Mouse (Mus musculus) left cerebral cortex, postnatal 25 days (tissue): ENCODE results near the gene AC129217.1. TPM values are rescaled to one million over a fixed set of nuclear protein-coding genes. Genes with fewer than 3 reads are reported as not detected.
"Not testable (repeated sequence)": the region's sequence is repeated elsewhere in the genome, so short reads cannot be mapped to it uniquely, and the experiment has no call there.

Source experiments
- DNase-seq, 2 experiments: peaks; one replicate each; pipeline ENCODE4 v3.0.0; 2022; ENCODE audit warnings: low spot score in 2 of 2, mixed read lengths in 1 of 2
- intact Hi-C: fragments of 180-260 bp; cut with DNase I; formaldehyde crosslinking; loops from one replicate; pipeline ENCODE4 v1.15.1; 2025
- total RNA-seq, 2 experiments: library from RNA; stranded (reverse); gene quantifications; 2 replicates each; pipeline ENCODE4 v1.2.3; 2021

Gene AC129217.1
- total RNA-seq, 2 experiments from 2014 or later: not detected

DNA sequence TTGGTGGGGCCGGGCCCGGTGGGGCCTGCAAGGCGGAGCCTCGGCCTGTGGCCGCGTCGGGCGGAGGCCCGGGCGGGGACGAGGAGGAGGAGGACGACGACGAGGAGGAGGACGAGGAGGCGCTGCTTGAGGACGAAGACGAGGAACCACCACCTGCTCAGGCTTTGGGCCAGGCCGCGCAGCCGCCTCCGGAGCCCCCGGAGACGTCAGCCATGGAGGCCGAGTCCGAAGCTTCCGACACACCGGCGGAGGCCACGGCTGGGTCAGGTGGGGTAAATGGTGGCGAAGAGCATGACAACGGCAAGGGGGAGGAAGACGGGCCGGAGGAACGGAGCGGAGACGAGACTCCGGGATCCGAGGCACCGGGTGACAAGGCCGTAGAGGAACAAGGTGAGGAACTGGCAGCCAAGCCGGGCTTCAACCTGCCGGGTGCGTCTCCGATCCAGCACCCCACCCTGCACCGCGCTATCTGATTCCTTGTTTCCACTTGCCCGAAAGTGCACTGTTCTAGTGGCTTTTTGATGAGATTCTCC, 9.1 kb upstream of the AC129217.1 start:
- intact Hi-C loops: loop anchor here (5.0 kb wide), 1 partner anchor 78 kb away; the partner anchor contains the start of genes 1700092M07Rik and Stx5a
- DNase-seq: peak in 1 of 2 experiments; percentile 37

DNA sequence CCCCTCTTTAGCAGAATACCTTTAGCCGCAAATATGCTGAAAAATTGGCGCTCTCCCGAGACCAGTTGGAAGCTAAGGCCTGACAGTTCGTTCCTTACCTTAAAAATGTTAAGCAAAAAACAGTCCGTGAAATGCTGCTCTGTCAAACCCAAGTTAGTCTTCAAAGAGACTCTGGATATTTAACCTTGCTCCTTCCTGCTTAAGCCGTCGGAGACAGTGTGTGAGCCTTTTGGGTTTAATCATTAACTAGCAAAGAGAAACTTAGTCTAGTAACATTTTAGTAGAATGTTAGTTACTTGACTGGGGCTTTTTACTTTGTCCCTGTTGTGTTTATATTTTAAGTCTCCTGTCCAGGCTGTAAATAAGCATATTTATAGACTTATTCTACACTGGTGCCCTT, 8.4 kb upstream of the AC129217.1 start:
- intact Hi-C loops: loop anchor here (5.0 kb wide), 1 partner anchor 79 kb away; the partner anchor contains the start of genes 1700092M07Rik and Stx5a
- no peak for DNase-seq

DNA sequence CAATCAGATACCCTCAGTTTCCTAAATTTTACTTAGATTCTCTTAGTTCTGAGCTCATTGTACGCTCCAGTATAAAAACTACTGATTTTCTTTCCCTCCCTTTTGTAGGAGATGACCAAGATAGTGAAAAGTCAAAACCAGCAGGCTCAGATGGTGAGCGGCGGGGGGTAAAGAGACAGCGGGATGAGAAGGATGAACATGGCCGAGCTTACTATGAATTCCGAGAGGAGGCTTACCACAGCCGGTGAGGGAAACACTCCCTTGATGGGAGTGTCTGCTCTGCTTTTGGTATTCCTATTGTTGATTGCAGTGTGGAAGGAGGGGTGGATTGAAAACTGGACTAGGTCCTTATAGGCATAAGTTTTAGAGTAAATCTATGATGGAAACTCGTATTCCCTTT, 6.9 kb upstream of the AC129217.1 start:
- DNase-seq: no peak
- intact Hi-C loops: loop anchor here (5.0 kb wide), 1 partner anchor 80 kb away; the partner anchor contains the start of genes 1700092M07Rik and Stx5a

DNA sequence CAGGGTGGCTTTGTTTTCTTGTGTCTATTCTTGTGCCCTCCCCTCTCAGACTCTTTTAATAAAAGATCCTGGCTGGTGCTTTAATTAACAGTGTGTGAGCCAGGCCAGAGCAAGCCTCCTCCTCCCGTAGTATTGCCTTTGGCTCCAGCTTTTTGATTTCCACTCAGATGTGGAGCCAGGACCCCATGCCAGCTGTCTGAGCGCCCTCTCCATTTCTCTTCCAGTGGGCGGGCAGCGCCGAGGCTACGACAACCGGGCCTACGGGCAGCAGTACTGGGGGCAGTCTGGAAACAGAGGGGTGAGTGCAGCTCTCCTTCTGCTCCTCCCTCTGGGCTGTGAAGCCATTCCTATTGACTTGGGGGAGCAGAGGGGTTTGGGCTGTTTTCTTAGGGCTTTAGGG, 1.1 kb downstream of the AC129217.1 start:
- intact Hi-C loops: no loop called here

DNA sequence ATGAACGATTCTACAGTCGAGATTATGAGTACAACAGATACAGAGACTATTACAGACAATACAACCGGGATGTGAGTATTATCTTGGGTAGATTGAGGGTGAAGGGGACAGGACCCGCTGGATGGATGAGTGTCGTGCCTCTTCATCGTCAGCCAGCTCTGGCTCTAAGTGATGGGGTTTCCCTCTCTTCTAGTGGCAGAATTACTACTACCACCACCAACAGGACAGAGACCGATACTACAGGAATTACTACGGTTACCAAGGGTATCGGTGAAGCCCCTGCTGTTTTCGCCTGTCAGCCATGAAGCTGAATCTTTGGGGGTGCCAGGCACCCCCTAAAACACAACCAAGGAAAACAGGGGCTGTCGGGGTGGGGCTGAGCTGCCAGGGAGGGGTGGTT, 1.7 kb downstream of the AC129217.1 start:
- no peak for DNase-seq
- intact Hi-C loops: no loop called here

More for the DNA sequence above, 1.1 kb downstream of the AC129217.1 start:
- DNase-seq: no peak

DNA sequence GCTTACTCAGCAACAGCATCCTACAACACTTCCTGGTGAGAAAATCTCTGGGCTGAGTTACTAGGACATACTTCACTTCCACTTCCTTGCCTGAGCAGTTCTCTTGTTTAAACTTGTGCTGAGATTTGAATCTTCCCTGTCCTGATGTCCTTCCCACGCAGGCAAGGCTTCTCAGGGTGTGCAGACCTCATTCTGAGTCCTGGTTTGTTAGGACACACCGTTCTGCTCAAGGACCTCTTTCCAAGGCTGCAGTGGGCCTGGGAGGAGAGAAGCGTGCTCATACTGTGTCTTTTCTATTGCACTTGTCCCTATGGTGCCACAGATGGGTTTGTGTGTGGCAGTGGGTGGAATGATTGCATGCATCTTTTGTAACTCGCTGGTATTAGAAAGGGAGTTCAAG, 3.4 kb downstream of the AC129217.1 start:
- no peak for DNase-seq
- intact Hi-C loops: no loop called here

DNA sequence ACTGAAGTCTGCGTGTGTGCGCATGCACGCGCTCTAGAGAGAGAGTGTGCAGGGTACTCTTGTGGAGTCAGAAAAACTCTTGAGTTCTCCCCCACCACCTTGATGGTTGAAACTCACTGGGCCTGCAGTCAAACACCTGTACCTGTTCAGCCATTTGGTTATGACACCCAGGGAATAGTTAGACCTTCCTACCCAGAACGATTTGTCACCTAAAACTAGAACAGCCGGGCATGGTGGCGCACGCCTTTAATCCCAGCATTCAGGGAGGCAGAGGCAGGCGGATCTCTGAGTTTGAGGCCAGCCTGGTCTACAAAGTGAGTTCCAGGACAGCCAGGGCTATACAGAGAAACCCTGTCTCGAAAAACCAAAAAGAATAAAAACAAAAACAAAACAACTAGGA, 6.8 kb downstream of the AC129217.1 start:
- DNase-seq: not testable (repeated sequence)
- intact Hi-C loops: loop anchor here (5.0 kb wide), 2 partner anchors 79 to 131 kb away; partner anchors contain the start of genes Eef1g and Nxf1

DNA sequence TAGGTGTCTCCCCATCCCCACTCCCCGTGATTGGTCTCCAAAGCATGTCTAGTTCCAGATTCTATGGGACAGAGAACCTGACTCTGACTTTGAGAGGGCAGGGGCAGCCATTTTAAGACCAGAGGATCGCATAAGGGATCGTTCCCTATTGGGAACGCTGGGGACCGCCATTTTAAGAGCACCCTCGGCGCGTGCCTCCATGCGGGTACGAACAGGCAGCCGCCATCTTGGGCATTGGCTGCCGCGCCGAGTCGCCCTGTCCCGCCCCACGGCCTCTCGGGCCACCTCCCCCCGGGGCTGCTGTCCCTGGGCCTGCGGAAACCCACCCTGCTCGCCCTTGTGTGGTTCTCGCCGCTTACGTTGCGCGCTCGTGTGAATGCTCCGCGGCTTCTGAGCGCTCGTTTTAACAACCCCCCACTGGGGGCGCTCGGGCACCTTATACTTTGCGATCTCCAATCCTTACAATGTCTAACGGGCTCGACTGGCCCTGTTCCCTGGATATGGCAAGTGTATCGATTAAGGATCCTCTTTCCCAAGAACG, 7.7 kb downstream of the AC129217.1 start, which contains the start of gene Bscl2:
TSS of gene Bscl2 (plus strand) at position 217 of the 541 bp plus-strand sequence.
- peak; percentile 89 to 92 for DNase-seq

DNA sequence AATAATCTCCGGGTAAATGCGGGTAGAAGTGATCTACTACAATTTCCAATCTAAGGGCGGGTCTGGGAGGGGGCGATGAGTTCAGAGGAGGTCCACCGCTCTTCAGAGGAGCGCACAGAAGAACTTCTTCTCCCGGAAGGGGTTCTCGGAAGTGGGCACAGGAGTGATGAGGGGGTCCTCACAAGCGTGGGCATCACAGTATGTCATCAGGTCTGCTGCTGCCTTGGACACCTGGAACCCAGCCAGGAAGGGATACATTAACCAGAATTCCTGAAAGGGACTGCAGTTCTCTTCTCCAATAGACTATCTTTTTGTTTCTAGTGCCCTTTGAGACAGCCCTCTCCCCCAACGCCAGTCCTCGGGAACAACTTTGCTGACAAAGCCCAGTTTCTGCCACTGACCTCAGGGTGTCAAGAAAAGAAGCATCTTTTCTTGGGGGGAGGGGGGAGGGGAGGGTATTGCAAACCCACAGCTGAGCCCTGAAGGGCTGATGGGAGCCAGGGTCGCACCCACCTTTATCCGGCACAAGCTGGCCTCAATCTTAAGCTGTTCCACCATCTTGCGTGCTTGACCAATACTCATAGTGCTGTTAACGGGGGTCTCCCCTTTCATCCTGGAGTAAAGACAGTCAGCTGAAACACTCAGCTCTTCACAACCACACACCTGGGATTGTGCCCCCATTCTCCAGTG, 8.6 kb downstream of the AC129217.1 start:
- intact Hi-C loops: loop anchor here (5.0 kb wide), 2 partner anchors 81 to 129 kb away; partner anchors contain the start of genes Eef1g and Nxf1
- DNase-seq: peak in 1 of 2 experiments; percentile 45

More for the DNA sequence above, 7.7 kb downstream of the AC129217.1 start, which contains the start of gene Bscl2:
- intact Hi-C loops: loop anchor here (5.0 kb wide), 2 partner anchors 80 to 130 kb away; partner anchors contain the start of genes Eef1g and Nxf1

DNA sequence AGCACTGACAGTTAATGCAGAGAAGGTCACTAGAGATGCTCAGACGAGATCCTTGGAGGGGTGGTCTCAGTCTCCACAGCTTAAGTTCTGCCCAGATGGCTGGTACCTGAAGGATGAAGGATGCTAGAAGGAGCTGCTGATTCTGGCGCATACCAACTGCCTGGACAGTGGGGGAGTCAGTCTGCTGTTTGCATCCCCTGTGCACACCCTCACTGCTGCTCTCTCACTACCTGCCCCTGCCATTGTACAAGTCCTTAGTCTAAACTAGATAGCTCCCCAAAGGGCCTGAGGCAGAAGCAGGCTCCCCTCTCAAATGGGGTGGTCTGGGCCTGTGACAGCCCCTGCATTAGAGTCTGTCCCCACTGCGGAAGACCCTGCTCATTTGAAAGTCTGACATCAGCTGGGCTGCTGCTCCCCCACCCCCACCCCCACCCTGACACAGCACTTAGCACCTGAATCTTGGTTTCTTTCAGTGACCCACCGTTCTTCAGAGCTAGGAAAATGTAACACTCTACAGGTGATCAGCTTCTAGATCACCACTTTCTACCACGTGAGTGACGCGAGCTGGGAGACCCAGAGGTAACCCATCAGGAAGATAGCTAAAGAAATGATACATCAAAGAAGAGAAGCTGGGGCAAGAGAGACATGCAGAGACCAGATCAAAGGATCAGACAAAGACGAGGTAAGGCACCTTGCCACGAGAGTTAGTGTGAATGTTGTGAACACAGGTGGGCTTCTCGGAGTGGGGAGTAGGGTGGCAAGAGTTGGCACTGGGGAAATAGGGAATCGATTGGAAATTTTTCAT, 9.7 kb downstream of the AC129217.1 start, which contains the start of gene Gng3:
TSS of gene Gng3 (minus strand) at position 92 of the 805 bp plus-strand sequence.
- peak; percentile 85 to 95 for DNase-seq
- intact Hi-C loops: loop anchor here (5.0 kb wide), 2 partner anchors 82 to 128 kb away; partner anchors contain the start of genes Eef1g and Nxf1

DNA sequence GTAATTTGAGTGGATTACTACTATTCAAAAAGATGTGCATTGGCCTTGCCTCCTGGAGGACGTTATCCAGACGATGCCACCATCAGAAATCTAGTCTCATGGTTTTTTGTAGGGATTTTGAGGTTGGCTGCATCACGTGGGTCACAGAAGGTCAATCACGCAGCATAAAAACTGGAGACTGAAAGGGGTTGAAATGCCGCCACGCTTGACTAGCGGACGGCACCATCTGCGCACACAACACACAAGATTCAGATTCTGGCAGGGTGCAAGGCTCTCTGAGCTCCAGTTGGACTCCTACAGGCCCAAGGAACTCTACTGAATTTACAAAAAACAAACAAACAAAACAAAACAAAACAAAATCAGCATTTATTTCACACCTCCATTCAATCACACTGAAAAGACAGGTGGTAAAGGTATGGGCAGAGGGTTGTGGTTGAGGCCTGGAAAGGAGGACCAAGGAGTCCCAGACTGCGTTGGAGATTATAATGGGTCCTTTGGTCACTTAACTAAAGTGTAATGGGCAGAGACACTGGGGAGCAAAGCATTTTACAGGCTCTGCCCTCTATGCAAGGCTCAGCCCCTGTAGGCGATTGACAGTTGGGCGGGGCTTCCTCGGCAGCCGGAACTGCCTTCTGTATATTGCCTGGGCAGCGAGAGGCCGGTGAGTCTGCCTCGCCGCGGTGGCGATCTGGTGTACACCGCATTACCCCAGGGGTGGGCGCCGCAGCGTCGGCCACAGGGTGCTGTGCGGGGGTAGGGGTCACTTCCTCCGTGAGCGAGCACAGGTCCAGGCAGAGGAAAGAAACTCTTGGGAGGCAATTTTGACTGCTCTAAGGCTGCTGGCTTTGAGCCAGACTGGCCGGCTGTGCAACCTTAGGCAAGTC, 10.6 kb downstream of the AC129217.1 start:
- peak; percentile 81 to 85 for DNase-seq
- intact Hi-C loops: loop anchor here (5.0 kb wide), 4 partner anchors 47 to 272 kb away; partner anchors contain the start of genes 1810009A15Rik, Eef1g, Gm49416 and Nxf1

DNA sequence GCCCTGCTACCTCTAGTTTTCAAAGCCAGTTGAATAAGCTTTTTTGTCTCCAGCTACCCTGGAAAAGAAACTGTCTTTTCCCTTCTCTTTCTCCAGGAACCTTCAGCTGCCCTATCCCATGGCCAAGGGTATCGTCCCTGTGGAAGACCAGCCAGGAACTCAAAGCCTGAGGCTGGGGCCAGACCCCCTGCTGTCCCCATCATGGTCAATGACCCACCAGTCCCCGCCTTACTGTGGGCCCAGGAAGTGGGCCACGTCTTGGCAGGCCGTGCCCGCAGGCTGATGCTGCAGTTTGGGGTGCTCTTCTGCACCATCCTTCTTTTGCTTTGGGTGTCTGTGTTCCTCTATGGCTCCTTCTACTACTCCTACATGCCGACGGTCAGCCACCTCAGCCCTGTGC, 11.4 kb downstream of the AC129217.1 start:
- intact Hi-C loops: loop anchor here (5.0 kb wide), 2 partner anchors 46 to 271 kb away; partner anchors contain the start of genes 1810009A15Rik and Gm49416
- no peak for DNase-seq

DNA sequence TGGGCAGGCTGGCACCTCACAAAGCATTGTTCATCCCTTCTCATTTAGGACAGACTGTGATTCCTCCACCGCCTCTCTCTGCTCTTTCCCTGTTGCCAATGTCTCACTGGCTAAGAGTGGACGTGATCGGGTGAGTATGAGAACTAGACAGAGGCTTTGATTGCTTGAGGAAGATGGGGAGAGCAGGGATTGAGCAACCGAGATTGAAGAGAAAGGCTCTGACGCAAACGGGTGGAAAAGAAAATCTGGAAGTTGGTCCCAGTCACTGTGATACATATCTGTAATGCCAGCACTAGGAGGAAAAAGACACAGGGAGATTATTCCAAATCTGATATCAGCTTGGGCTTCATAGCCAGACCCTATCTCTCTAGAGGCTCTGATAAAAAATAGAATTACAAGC, 13.4 kb downstream of the AC129217.1 start:
- DNase-seq: no peak
- intact Hi-C loops: loop anchor here (5.0 kb wide), 2 partner anchors 44 to 269 kb away; partner anchors contain the start of genes 1810009A15Rik and Gm49416

DNA sequence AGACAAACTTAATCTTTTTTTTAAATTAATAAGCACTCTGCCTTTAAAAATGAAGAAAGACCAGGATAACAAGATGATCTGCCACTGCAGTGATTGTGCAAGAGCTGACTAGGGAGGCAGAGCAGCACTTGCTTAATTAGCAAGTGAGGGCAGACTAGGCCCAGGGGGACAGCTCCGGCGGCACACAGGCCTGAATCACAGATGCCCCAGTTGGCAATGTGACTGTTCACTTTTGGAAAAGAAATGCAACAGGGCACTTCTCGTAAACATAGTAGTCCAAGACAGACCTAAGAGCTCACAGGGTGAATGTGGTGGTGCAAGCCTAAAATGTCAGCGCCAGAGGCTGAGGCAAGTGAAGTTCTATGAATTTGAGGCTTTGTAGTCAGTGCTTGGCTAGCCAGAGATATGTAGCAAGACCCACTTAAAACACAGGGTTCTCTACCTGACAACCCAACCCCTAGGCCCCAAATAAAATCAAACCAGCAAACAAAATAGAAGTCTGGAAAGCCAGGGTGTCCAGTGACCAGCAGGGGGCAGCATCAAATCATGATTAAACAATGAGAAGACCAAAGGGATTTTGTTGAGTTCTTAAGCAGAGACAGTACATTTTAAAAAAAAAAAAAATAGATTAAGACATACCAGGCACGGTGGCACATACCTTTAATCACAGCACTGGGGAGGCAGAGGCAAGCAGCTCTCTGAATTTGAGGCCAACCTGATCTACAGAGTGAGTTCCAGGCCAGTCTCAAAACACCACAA, 15.0 kb downstream of the AC129217.1 start:
- intact Hi-C loops: loop anchor here (5.0 kb wide), 2 partner anchors 43 to 268 kb away; partner anchors contain the start of genes 1810009A15Rik and Gm49416
- peak; percentile 79 to 83 for DNase-seq

DNA sequence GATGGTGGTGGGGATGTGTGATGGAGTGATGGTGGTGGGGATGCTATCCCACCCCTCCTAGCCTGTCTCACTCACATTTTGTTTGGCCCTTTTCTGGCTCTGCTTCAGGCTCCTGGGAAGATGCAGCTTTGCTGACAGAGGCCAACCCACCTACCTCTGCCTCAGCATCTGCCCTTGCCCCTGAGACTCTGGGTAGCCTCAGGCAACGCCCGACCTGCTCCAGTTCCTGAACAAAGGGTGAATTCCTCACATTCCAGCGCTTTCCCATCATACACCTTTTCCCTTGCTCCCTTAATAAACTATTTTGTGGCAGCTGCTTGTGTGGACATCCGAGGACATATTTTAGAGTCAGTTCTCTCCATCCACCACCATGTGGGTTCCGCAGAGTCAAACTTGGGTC, 18.8 kb downstream of the AC129217.1 start:
- intact Hi-C loops: no loop called here
- no peak for DNase-seq

DNA sequence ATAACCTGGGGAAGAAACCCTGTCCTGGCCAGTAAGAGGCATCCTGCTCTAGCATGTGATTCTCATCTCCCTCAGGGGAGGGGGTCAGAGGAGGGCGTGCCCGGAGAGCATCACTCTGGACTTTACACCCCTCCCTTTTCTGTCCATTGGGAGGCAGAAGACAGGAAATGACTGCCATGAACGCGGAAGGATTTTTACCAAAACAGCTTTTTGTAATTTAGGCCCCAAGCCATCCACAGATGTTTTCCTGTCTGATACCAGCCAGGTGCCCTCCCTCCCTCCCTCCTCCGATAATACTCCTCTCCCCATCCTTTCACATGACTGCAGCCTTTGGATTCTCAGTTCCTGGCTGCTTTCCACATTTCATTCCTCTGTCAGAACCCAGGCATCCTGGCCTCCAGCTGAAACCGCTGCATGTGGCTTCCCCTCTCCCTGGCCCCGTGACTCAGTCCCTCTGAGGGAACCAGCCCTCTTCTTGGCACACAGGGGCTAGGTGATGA, 20.9 kb downstream of the AC129217.1 start, which contains the start of gene Lrrn4cl:
TSS of gene Lrrn4cl (plus strand) at position 367 of the 500 bp plus-strand sequence.
- intact Hi-C loops: no loop called here

DNA sequence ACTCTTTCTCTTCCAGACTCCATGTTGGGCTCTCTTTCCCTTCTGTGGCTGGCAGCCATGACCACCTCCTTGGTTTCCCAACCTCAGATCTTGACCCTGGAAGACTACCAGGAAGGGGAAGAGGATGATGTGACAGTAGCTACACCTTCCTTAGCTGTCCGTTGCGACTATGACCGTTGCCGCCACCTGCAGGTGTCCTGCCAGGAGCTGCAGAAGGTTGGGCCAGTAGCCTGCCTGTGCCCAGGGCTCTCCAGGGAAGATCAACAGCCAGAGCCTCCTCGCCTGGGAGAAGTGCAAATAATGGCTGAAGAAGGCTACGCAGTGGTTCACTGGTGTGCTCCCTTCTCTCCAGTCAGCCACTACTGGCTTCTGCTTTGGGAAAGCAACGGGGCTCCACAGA, 22.1 kb downstream of the AC129217.1 start:
- intact Hi-C loops: no loop called here
- DNase-seq: no peak

More for the DNA sequence above, 20.9 kb downstream of the AC129217.1 start, which contains the start of gene Lrrn4cl:
- DNase-seq: no peak
